Mouse (Mus musculus) G1E (cell line): ENCODE measurements around the gene Prnp. TPM values are rescaled to one million over a fixed set of nuclear protein-coding genes. Genes with fewer than 3 reads are reported as not detected.

Experiments used
- ATAC-seq: 2 replicates; pipeline ENCODE4 v1.8.0; 2016; ENCODE audit warnings: mild to moderate bottlenecking; ENCODE audit not compliant: insufficient number of reproducible peaks, poor library complexity, low FRiP score, severe bottlenecking; ENCODE audit errors: extremely low read depth
- DNase-seq: peaks from one replicate; pipeline ENCODE4 v3.0.0; 2012; ENCODE audit warnings: low spot score
- H3K27me3 ChIP-seq: 2 replicates; pipeline ENCODE4 v1.6.1; 2012; ENCODE audit warnings: mild to moderate bottlenecking, low read length, inconsistent platforms; ENCODE audit not compliant: insufficient read depth
- H3K36me3 ChIP-seq: replicated peaks from 2 replicates; pipeline ENCODE3; 2012; ENCODE audit warnings: mild to moderate bottlenecking, inconsistent platforms
- H3K4me1 ChIP-seq: 2 replicates; pipeline ENCODE4 v1.6.1; 2012; ENCODE audit warnings: low read depth, low read length, inconsistent platforms, mixed read lengths; ENCODE audit not compliant: insufficient read depth
- H3K4me3 ChIP-seq: 2 replicates; pipeline ENCODE4 v1.5.1; 2012; ENCODE audit warnings: low read depth, mild to moderate bottlenecking, inconsistent platforms, low read length, moderate library complexity, mixed read lengths
- H3K9me3 ChIP-seq: replicated peaks from 2 replicates; pipeline ENCODE4 v1.6.1; 2012; ENCODE audit warnings: inconsistent platforms
- CTCF ChIP-seq: IDR thresholded peaks from 2 replicates; pipeline ENCODE4 v1.5.1; 2012; ENCODE audit warnings: low read depth, low read length, inconsistent platforms, mixed read lengths
- GATA1 ChIP-seq: IDR thresholded peaks from 2 replicates; pipeline ENCODE4 v1.6.1; 2012; ENCODE audit warnings: borderline replicate concordance, low read length, inconsistent platforms, mixed read lengths
- GATA2 ChIP-seq: IDR thresholded peaks from 2 replicates; pipeline ENCODE4 v1.6.1; 2012; ENCODE audit warnings: low read depth, low read length, inconsistent platforms, borderline replicate concordance
- POLR2AphosphoS5 ChIP-seq: IDR thresholded peaks from 2 replicates; pipeline ENCODE4 v1.6.1; 2012; ENCODE audit warnings: low read depth, low read length, inconsistent platforms; ENCODE audit not compliant: insufficient replicate concordance
- TAL1 ChIP-seq: conservative IDR thresholded peaks from 2 replicates; pipeline ENCODE4 v1.6.1; 2012; ENCODE audit warnings: low read depth, low read length, inconsistent platforms, mixed read lengths
- polyA plus RNA-seq: library from polyadenylated mRNA; stranded (reverse); fragments of >175 nt; gene quantifications from 2 replicates; pipeline ENCODE4 v1.2.3, GENCODE M21; 2012
- total RNA-seq, 2 experiments: library from RNA; stranded (forward) in 1 of 2; stranded (reverse) in 1 of 2; fragments of 200-1000 nt in 1 of 2; fragments of >200 nt in 1 of 2; fragmentation: Nextera tagmentation in 1 of 2; gene quantifications; 2 replicates each; pipeline ENCODE4 v1.2.3; 2014 to 2017

Prnp gene
- total and polyA plus RNA-seq, 3 experiments: 153 to 977 (median 399) TPM

GRCm38 (mm10) chr2:131980866-131981265, 71.1 kb downstream of the Prnp start:
- Histone ChIP-seq H3K36me3 (no peaks in the 10 kb centered on the region), H3K9me3 (peaks cover 2% of the 10 kb centered on the region; the same call in 1 of the 2 replicates), H3K4me3 (no peak overlapping the region), H3K4me1 (no peaks in the 10 kb centered on the region), H3K27me3 (peaks cover 5% of the 10 kb centered on the region)
- ATAC-seq: no peak
- DNase-seq: no peak
- TF ChIP-seq CTCF (no peak), POLR2AphosphoS5 (no peak), GATA1 (no peak), TAL1 (no peak), GATA2 (no peak)

GRCm38 (mm10) chr2:131982546-131983196, 72.9 kb downstream of the Prnp start:
- Histone ChIP-seq H3K9me3 (peaks cover 2% of the 10 kb centered on the region; the same call in 1 of the 2 replicates), H3K4me3 (no peak overlapping the region), H3K4me1 (no peaks in the 10 kb centered on the region), H3K27me3 (peaks cover 5% of the 10 kb centered on the region), H3K36me3 (no peaks in the 10 kb centered on the region)
- ATAC-seq (no peak), DNase-seq (peak; percentile 26)
- TF ChIP-seq CTCF (peak; percentile 23; the same call in 1 of the 2 replicates), TAL1 (no peak)

- DNase-seq (no peak), ATAC-seq (no peak)
- H3K36me3 ChIP-seq: no peaks in the 10 kb centered on the region
- peaks cover 2% of the 10 kb centered on the region; the same call in 1 of the 2 replicates for H3K27me3 ChIP-seq
- no peaks in the 10 kb centered on the region for H3K9me3 ChIP-seq
- no peak for TF ChIP-seq POLR2AphosphoS5
- no peak for TF ChIP-seq CTCF
- no peak for TF ChIP-seq TAL1
- TF ChIP-seq GATA1: no peak
- no peak for TF ChIP-seq GATA2
- no peak overlapping the region for H3K4me3 ChIP-seq
- no peaks in the 10 kb centered on the region for H3K4me1 ChIP-seq
These were observed 78.2 kb downstream of the Prnp start for GRCm38 (mm10) chr2:131987950-131988349.

Other genes with a start within 250 kb of the Prnp start
- gene Erv3, start 50.2 kb upstream of the Prnp start, total RNA-seq (2014; fragmentation: Nextera tagmentation): 393 and 534 TPM in 2 replicates
- gene Erv3, start 50.2 kb upstream of the Prnp start, total RNA-seq (2017): 60.3 and 62.5 TPM in 2 replicates
- gene Erv3, start 50.2 kb upstream of the Prnp start, polyA plus RNA-seq: 5.2 and 5.9 TPM in 2 replicates
- not detected in 2 replicates for gene Prn, start within 50 bp of the Prnp start, total RNA-seq (2014; fragmentation: Nextera tagmentation)
- gene Prn, start within 50 bp of the Prnp start, total RNA-seq (2017): not detected in 2 replicates
- gene Prn, start within 50 bp of the Prnp start, polyA plus RNA-seq: not detected in 2 replicates
- gene Prnd, start 40.9 kb downstream of the Prnp start, total RNA-seq (2014; fragmentation: Nextera tagmentation): not detected in 2 replicates
- gene Prnd, start 40.9 kb downstream of the Prnp start, total RNA-seq (2017): 0.05 and 0.12 TPM in 2 replicates
- not detected in 2 replicates for gene Prnd, start 40.9 kb downstream of the Prnp start, polyA plus RNA-seq
- gene Rassf2, start 120.3 kb downstream of the Prnp start, total RNA-seq (2014; fragmentation: Nextera tagmentation): 0.30 TPM in 1 of 2 replicates, not detected in the other
- 1.1 and 1.2 TPM in 2 replicates for gene Rassf2, start 120.3 kb downstream of the Prnp start, total RNA-seq (2017)
- gene Rassf2, start 120.3 kb downstream of the Prnp start, polyA plus RNA-seq: 0.03 and 0.11 TPM in 2 replicates
- 8.5 and 12.5 TPM in 2 replicates for gene Slc23a2, start 235.2 kb downstream of the Prnp start, total RNA-seq (2014; fragmentation: Nextera tagmentation)
- gene Slc23a2, start 235.2 kb downstream of the Prnp start, total RNA-seq (2017): 6.9 and 13.4 TPM in 2 replicates
- 2.1 and 2.6 TPM in 2 replicates for gene Slc23a2, start 235.2 kb downstream of the Prnp start, polyA plus RNA-seq